In the genomic region with DNA sequence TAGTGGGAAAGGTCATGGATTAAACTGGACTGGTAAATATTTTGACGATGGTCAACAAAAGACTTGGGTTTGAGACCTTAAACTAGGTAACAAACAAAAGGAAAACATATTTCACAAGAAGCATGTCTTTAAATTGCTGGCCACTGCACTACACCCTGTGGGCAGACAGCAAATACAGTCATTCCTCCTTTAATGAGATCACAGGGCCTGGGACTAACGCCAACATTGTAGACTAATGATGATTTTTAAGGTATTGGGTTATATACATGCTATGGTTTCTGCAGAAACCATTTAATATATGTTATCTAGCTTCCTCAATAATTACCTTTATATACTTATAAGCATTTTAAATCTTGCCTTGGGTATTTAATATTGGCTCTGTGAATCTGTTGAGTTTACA, we compare ENCODE assay signal across 26 mouse cellular contexts.
DNase-seq lines count a peak whose midpoint lies in the region; ATAC-seq and TF ChIP-seq lines count a peak whose summit lies in the region.
"Had no signal": no experiment of that assay in that cellular context is flagged by ENCODE, and none has a peak within 500 bp of the region (broad histone marks: within the 10 kb centered on the region; RNA-seq: fewer than 3 reads in every experiment).

No protein-coding gene starts in this region.

- TF ChIP-seq CTCF in layer of hippocampus, adult 2 months (conservative IDR thresholded peaks at IDR 0.05) = no peak

- peaks cover 30% of the 10 kb centered on the region for H3K4me1 ChIP-seq in heart, embryonic 12.5 days (replicated peaks)
- H3K4me1 ChIP-seq: liver, embryonic 13.5 days had no signal

- no peaks in the 10 kb centered on the region for H3K27me3 ChIP-seq in heart, embryonic 12.5 days (replicated peaks)
- H3K27me3 ChIP-seq: CH12.LX; hindbrain, embryonic 15.5 days; kidney, embryonic 15.5 days; liver, embryonic 13.5 days; neural tube, embryonic 12.5 days had no signal

- H3K27ac ChIP-seq in heart, embryonic 12.5 days (ENCODE audit: poor library complexity, severe bottlenecking) = peak overlapping the region; percentile 77
- H3K27ac ChIP-seq in layer of hippocampus, adult 2 months = peak overlapping the region; percentile 60; the same call in 1 of the 2 replicates
- H3K27ac ChIP-seq: forebrain, embryonic 10.5 days; hindbrain, embryonic 15.5 days; kidney, embryonic 15.5 days; liver, embryonic 13.5 days; neural tube, embryonic 12.5 days had no signal

- no peak for DNase-seq in heart, postnatal 14 days
- no peak for DNase-seq in layer of hippocampus, adult 2 months (ENCODE audit: low spot score in 2 of 2)
- no peak for DNase-seq in layer of hippocampus, adult 11-12 months (ENCODE audit: low spot score)
- DNase-seq in urinary bladder, postnatal 14 days (ENCODE audit: low spot score) = peak; percentile 5
- no peak for DNase-seq in urinary bladder, adult 18-20 months (ENCODE audit: low spot score in 2 of 2)
- no peak for DNase-seq in testis, postnatal 14 days (ENCODE audit: low spot score)
- DNase-seq: adrenal gland, adult 8-10 months; cerebellum, adult 11-12 months; cerebellum, postnatal 10 days; gastrocnemius, postnatal 10 days; kidney, adult 11 months; kidney, postnatal 36 days; layer of hippocampus, adult 9-11 months; liver, embryonic 13.5 days; lung, postnatal 14 days; midbrain, embryonic 14.5 days; right cerebral cortex, postnatal 14 days; thymus, adult 18-20 months; thymus, postnatal 36 days had no signal

- ATAC-seq in heart, embryonic 12.5 days (ENCODE audit: insufficient number of reproducible peaks, low FRiP score) = no peak

- no peak overlapping the region for H3K9ac ChIP-seq in heart, embryonic 12.5 days
- H3K9ac ChIP-seq: hindbrain, embryonic 15.5 days; kidney, embryonic 15.5 days; liver, embryonic 13.5 days; neural tube, embryonic 12.5 days had no signal

- 75% methylated on average over 2 of the region's 2 CpGs for WGBS in heart, embryonic 12.5 days

- no peak overlapping the region for H3K4me2 ChIP-seq in heart, embryonic 12.5 days
- H3K4me2 ChIP-seq: hindbrain, embryonic 15.5 days; kidney, embryonic 15.5 days; liver, embryonic 13.5 days; neural tube, embryonic 12.5 days had no signal

- intact Hi-C loops in heart, postnatal 14 days (cut with DNase I) = loop anchor here (5.0 kb wide), 1 partner anchor 152 kb away; no protein-coding TSS in a partner anchor

- H3K36me3 ChIP-seq in heart, embryonic 12.5 days = no peaks in the 10 kb centered on the region
- H3K36me3 ChIP-seq: forebrain, embryonic 10.5 days; G1E; hindbrain, embryonic 15.5 days; kidney, embryonic 15.5 days; liver, embryonic 13.5 days; neural tube, embryonic 12.5 days had no signal

- H3K4me3 ChIP-seq in heart, embryonic 12.5 days = no peak overlapping the region
- H3K4me3 ChIP-seq in layer of hippocampus, adult 2 months = no peak overlapping the region
- H3K4me3 ChIP-seq: forebrain, embryonic 10.5 days; hindbrain, embryonic 15.5 days; kidney, embryonic 15.5 days; liver, embryonic 13.5 days; neural tube, embryonic 12.5 days had no signal

- no peaks in the 10 kb centered on the region for H3K9me3 ChIP-seq in heart, embryonic 12.5 days (replicated peaks)
- H3K9me3 ChIP-seq: forebrain, embryonic 10.5 days; G1E; hindbrain, embryonic 15.5 days; kidney, embryonic 15.5 days; liver, embryonic 13.5 days; neural tube, embryonic 12.5 days had no signal
